Mouse (Mus musculus): ENCODE data around the gene Ndc80. TPM values are rescaled to one million over a fixed set of nuclear protein-coding genes. Genes with fewer than 3 reads are reported as not detected.
"Not testable (repeated sequence)": the region's sequence is repeated elsewhere in the genome, so short reads cannot be mapped to it uniquely, and the experiment has no call there.

Gene Ndc80
- polyA plus RNA-seq (2016; fragmentation: Nextera tagmentation; extraction: Ambion mirVana) = 44.7 and 46.0 TPM in 2 replicates

DNA sequence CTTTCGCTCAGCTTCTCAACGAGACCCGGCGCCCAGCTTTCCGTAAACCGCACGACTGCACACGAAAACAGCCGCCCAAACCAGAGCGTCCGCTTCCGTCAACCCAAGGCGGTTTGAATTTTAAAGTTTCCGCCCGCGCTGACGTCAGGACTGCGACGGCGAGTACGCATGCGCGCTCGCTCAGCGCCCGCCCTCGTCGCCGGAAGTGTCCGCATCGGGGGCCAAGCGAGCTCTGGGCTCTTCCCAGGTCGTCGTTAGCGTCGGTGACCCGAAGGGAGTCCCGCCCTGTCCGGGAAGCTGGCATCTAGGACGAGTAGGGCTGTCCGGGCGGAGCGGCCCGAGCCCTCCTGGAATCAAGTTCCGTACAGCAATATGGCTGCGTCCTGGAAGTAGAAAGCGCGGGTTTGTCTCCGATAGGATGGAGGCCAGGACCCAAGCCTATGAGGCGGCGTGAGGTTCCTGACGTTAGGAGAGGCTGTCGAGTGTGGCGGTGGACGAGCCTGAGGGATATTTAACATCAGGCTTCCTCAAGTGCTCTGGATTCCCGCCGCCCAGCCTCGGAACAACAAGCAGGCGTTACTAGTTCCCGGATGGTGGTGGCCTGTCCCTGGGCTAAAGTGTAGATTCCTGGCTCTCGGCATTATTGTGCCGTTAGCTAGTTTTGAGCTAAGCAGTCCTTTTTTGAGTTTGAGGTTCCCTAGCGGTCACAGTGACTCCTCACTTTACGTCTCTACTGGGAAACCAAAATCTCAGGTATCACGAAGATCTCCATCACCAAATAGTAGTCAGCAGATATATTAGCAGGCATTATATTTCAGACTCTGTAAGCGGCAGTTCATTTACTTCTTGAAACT is at the start of gene Ndc80:
Gene Ndc80, minus strand, starts transcription at position 147 of the 854 bp plus-strand sequence.
- peak within 1 kb of the TSS; percentile 62 for H3K9ac ChIP-seq (replicated peaks)
- peak; percentile 97 for ATAC-seq (ENCODE audit: low FRiP score, low read depth)
- under 1% methylated on average over 66 of the region's 66 CpGs for WGBS
- H3K9me3 ChIP-seq = no peaks in the 10 kb centered on the region
- peaks cover 17% of the 10 kb centered on the region for H3K4me1 ChIP-seq
- H3K27me3 ChIP-seq = no peaks in the 10 kb centered on the region
- H3K4me2 ChIP-seq (replicated peaks) = peak within 1 kb of the TSS; percentile 74
- H3K27ac ChIP-seq (replicated peaks) = peak within 1 kb of the TSS; percentile 96
- H3K4me3 ChIP-seq = peak within 1 kb of the TSS; percentile 69
- H3K36me3 ChIP-seq = peaks cover 11% of the 10 kb centered on the region; the same call in 1 of the 2 replicates

DNA sequence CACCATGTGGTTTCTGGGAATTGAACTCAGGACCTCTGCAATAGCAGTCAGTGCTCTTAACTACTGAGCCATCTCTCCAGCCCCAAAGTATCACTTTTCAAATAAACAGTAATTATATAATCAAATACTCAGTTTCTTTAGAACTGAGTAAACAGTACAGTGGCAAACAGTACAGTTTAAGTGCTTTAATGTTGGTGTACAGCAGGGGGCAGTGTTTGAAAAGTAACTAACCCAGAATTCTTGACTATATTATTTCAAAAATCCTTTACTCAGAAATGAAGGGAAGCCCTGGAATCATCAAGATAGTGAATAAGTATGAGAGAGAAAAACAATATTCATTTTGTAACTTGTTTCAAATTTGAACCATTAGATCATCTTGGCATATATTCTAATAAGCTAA is 35.0 kb upstream of the Ndc80 start:
- no peak overlapping the region for H3K4me2 ChIP-seq (replicated peaks)
- no peak overlapping the region for H3K9ac ChIP-seq (replicated peaks)
- no peak overlapping the region for H3K4me3 ChIP-seq
- H3K9me3 ChIP-seq = no peaks in the 10 kb centered on the region
- no peak for ATAC-seq (ENCODE audit: low FRiP score, low read depth)
- no peaks in the 10 kb centered on the region for H3K27me3 ChIP-seq
- no peak overlapping the region for H3K27ac ChIP-seq (replicated peaks)
- no peaks in the 10 kb centered on the region for H3K4me1 ChIP-seq
- no peaks in the 10 kb centered on the region for H3K36me3 ChIP-seq

- no peaks in the 10 kb centered on the region for H3K36me3 ChIP-seq
- H3K4me1 ChIP-seq = peaks cover 10% of the 10 kb centered on the region
- WGBS = 9% methylated on average over 11 of the region's 11 CpGs
- peaks cover 34% of the 10 kb centered on the region for H3K27me3 ChIP-seq
- ATAC-seq (ENCODE audit: low FRiP score, low read depth) = no peak
- no peak overlapping the region for H3K27ac ChIP-seq (replicated peaks)
- peak overlapping the region; percentile 86; the same call in 1 of the 2 replicates for H3K9ac ChIP-seq (replicated peaks)
- H3K9me3 ChIP-seq = no peaks in the 10 kb centered on the region
- H3K4me3 ChIP-seq = peak overlapping the region; percentile 68
- peak overlapping the region; percentile 98 for H3K4me2 ChIP-seq (replicated peaks)
Observed at GRCm38 (mm10) chr17:71552901-71553300, 26.2 kb upstream of the Ndc80 start.

DNA sequence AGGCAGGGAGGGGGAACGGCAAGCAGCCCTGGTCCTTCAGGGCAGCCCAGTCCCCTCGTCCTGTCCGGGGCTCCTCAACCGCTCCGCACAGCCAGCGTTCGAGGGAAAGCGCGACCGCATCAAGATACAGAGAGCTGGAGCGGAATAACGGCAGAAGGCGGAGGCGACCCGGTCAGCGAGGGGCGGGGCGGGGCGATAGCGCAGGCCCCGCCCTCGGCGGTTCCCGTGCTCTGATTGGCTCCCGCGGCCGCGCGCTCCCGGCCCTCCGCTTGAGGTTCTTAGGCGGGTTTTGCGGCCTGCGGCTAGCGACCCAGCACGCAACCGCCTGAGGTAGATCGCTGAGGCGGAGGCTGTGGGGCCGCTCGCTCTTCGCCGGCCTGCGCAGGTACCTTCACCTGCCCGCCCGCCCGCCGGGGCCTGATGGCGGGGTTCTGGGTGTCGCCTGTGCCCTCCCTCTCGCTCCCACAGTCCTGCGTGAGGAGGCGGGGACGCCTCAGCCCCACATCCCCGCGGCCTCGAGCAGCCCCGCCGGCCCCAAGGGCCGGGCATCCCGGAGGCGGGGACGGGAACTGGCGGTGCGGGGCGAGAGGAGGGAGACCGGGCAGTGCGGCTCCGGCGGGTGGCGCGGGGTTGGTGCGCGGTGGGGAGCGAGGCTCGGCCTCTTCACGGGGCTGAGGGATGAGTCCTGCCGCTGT is 25.2 kb upstream of the Ndc80 start, which contains the start of gene Spdya:
Gene Spdya, plus strand, starts transcription at position 305 of the 695 bp plus-strand sequence.
- H3K9me3 ChIP-seq = no peaks in the 10 kb centered on the region
- ATAC-seq (ENCODE audit: low FRiP score, low read depth) = peak; percentile 97
- under 1% methylated on average over 58 of the region's 78 CpGs for WGBS

GRCm38 (mm10) chr17:71551350-71551749 is 24.7 kb upstream of the Ndc80 start:
- Histone ChIP-seq H3K9me3 (no peaks in the 10 kb centered on the region), H3K9ac (replicated peaks) (peak overlapping the region; percentile 66), H3K27ac (replicated peaks) (no peak overlapping the region), H3K27me3 (peaks cover 34% of the 10 kb centered on the region), H3K36me3 (no peaks in the 10 kb centered on the region), H3K4me2 (replicated peaks) (peak overlapping the region; percentile 98), H3K4me1 (peaks cover 10% of the 10 kb centered on the region), H3K4me3 (peak overlapping the region; percentile 68)
- WGBS = 12% methylated on average over 4 of the region's 6 CpGs
- ATAC-seq (ENCODE audit: low FRiP score, low read depth) = peak; percentile 17; the same call in 1 of the 2 replicates

More for the DNA sequence above, 25.2 kb upstream of the Ndc80 start, which contains the start of gene Spdya:
- Histone ChIP-seq H3K4me2 (replicated peaks) (peak within 1 kb of the TSS; percentile 98), H3K4me1 (peaks cover 10% of the 10 kb centered on the region), H3K27ac (replicated peaks) (peak within 1 kb of the TSS; percentile 55), H3K27me3 (peaks cover 34% of the 10 kb centered on the region), H3K4me3 (peak within 1 kb of the TSS; percentile 68), H3K36me3 (no peaks in the 10 kb centered on the region), H3K9ac (replicated peaks) (peak within 1 kb of the TSS; percentile 86)

DNA sequence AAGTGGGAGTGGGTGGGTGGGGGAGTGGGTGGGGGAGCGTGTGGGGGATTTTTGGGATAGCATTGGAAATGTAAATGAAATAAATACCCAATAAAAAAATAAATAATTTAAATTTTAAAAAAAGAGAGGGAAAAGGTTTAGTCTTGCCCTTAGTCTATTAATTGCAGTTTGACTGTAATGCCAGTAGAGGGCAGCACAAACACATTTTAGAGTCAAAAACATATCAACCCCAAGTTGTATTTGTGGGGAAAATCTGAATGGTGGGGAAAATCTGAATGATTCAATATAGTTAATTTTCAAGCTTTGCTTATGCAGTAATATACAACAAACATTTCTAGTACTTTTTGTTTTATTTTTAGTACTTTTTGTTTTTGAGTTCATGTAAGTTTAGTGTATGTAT is 21.9 kb upstream of the Ndc80 start:
- Histone ChIP-seq H3K4me1 (peaks cover 10% of the 10 kb centered on the region), H3K4me2 (replicated peaks) (no peak overlapping the region), H3K27me3 (peaks cover 28% of the 10 kb centered on the region), H3K27ac (replicated peaks) (no peak overlapping the region), H3K9me3 (no peaks in the 10 kb centered on the region), H3K36me3 (no peaks in the 10 kb centered on the region), H3K9ac (replicated peaks) (no peak overlapping the region), H3K4me3 (no peak overlapping the region)
- 0% methylated on average over 1 of the region's 1 CpGs for WGBS
- no peak for ATAC-seq (ENCODE audit: low FRiP score, low read depth)

GRCm38 (mm10) chr17:71537164-71537563 is 10.5 kb upstream of the Ndc80 start:
- H3K4me2 ChIP-seq (replicated peaks) = no peak overlapping the region
- WGBS = 89% methylated on average over 3 of the region's 3 CpGs

DNA sequence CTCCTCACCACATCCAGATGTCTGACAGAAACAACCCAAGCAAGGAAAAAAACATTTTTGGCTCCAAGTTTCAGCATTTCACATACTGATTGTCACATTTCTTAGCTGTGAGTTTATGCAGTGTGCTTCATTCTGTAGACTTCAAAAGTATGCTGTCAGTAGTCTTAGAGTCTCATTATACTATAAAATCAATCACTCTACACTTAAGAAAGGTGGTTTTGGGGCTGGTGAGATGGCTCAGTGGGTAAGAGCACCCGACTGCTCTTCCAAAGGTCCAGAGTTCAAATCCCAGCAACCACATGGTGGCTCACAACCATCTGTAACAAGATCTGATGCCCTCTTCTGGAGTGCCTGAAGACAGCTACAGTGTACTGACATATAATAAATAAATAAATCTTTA is 8.9 kb upstream of the Ndc80 start:
- not testable (repeated sequence) for H3K9ac ChIP-seq (replicated peaks); H3K27ac ChIP-seq (replicated peaks); H3K9me3 ChIP-seq; H3K4me3 ChIP-seq; H3K4me2 ChIP-seq (replicated peaks); H3K27me3 ChIP-seq; H3K36me3 ChIP-seq; ATAC-seq (ENCODE audit: low FRiP score, low read depth); H3K4me1 ChIP-seq
- 80% methylated on average over 1 of the region's 1 CpGs for WGBS

More at GRCm38 (mm10) chr17:71537164-71537563, 10.5 kb upstream of the Ndc80 start:
- Histone ChIP-seq H3K27me3 (no peaks in the 10 kb centered on the region), H3K27ac (replicated peaks) (no peak overlapping the region), H3K9ac (replicated peaks) (no peak overlapping the region), H3K36me3 (no peaks in the 10 kb centered on the region), H3K9me3 (no peaks in the 10 kb centered on the region), H3K4me3 (no peak overlapping the region), H3K4me1 (no peaks in the 10 kb centered on the region)
- ATAC-seq (ENCODE audit: low FRiP score, low read depth) = no peak

DNA sequence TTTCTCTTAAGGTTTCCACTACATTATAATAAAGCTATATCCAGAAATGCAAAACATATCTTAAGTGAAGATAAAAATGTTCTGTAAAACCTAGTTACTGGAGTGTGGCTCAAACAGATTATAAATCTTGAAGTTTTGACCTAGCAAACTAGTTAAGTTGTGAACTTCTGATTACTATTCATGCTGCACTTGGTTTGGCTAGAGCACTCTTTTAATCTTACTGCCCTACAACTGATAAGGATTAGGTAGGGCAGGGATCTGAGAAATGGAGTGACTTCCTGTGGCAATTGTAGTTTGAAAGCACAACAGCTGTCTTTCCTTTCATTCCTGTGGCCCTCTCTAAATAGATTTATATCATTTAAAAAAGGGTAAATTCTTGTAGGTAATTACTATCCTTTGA is 1.4 kb upstream of the Ndc80 start:
- H3K27me3 ChIP-seq = no peaks in the 10 kb centered on the region
- no peak overlapping the region for H3K9ac ChIP-seq (replicated peaks)
- peaks cover 4% of the 10 kb centered on the region; the same call in 1 of the 2 replicates for H3K36me3 ChIP-seq
- H3K4me3 ChIP-seq = no peak overlapping the region
- no peak overlapping the region for H3K27ac ChIP-seq (replicated peaks)
- peaks cover 17% of the 10 kb centered on the region for H3K4me1 ChIP-seq
- no peaks in the 10 kb centered on the region for H3K9me3 ChIP-seq
- ATAC-seq (ENCODE audit: low FRiP score, low read depth) = no peak
- H3K4me2 ChIP-seq (replicated peaks) = no peak overlapping the region

DNA sequence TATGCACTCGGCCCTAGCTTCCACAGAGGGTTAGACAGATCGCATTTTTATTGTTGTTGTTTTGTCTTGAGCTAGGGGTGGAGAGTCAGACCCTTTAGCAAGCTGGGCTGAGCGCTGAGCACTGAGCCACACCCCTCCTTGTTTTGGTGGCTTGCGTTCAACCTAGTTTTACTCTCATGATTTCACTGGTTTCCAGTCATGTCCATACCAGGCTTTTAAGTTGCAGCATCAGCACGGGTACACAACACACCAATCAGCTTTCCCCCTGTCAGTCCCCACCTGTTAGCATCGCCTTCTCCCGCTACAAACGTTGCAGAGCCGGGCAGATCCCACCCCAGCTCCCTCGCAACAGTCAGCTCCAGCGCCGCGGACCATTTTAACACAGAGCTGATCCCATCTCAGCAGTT is 352 bp downstream of the Ndc80 start:
- Histone ChIP-seq H3K36me3 (peaks cover 14% of the 10 kb centered on the region; the same call in 1 of the 2 replicates), H3K9me3 (no peaks in the 10 kb centered on the region), H3K4me2 (replicated peaks) (peak overlapping the region; percentile 74), H3K9ac (replicated peaks) (peak overlapping the region; percentile 62), H3K27me3 (no peaks in the 10 kb centered on the region), H3K4me3 (peak overlapping the region; percentile 69), H3K27ac (replicated peaks) (peak overlapping the region; percentile 96), H3K4me1 (peaks cover 17% of the 10 kb centered on the region)
- 0% methylated on average over 13 of the region's 13 CpGs for WGBS
- peak; percentile 58; the same call in 1 of the 2 replicates for ATAC-seq (ENCODE audit: low FRiP score, low read depth)

DNA sequence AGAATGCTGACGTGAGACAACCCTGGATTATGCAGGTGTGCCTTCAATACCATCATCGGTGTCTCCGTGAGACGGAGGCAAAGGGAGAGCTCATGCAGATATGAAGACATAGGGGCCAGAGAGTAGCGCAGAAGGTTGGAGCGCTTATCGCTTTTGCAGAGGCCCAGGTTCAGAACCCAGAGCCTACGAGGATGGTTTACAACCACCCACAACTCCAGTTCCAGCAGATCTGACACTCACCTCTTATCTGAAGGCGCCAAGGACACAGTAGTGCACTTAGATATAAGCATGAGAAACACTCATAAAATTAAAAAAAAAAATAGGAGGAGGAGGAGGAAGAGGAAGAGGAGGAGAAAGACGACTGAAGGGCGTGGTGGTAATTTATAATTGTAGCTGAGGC is 16.4 kb downstream of the Ndc80 start:
- H3K36me3 ChIP-seq = peaks cover 78% of the 10 kb centered on the region
- no peak overlapping the region for H3K9ac ChIP-seq (replicated peaks)
- no peak overlapping the region for H3K4me2 ChIP-seq (replicated peaks)
- no peak overlapping the region for H3K4me3 ChIP-seq
- no peaks in the 10 kb centered on the region for H3K4me1 ChIP-seq
- H3K9me3 ChIP-seq = no peaks in the 10 kb centered on the region
- H3K27me3 ChIP-seq = no peaks in the 10 kb centered on the region
- WGBS = 98% methylated on average over 11 of the region's 11 CpGs
- no peak for ATAC-seq (ENCODE audit: low FRiP score, low read depth)
- H3K27ac ChIP-seq (replicated peaks) = no peak overlapping the region

DNA sequence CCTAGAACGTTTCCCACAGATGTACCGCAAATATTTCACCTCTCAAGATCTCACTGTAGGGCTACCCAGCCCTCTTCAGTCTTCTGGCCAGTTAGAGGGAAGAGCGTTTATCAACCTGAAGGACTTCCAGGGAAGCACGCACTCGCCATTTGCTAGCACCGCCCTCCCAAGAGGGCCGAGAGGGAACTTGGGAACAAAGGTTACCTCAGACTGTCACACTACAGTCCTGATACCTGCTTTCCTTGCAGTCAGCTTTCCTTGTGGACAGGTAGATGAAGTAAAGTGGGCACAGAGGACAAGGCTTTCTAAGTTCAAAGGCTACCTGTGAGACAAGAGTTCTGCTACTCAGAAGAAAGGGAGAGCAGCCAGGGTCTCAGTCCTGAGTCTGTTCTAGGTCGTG is 19.8 kb downstream of the Ndc80 start:
- Histone ChIP-seq H3K9me3 (no peaks in the 10 kb centered on the region), H3K36me3 (peaks cover 78% of the 10 kb centered on the region), H3K27me3 (no peaks in the 10 kb centered on the region), H3K4me1 (no peaks in the 10 kb centered on the region), H3K27ac (replicated peaks) (no peak overlapping the region), H3K4me2 (replicated peaks) (no peak overlapping the region), H3K9ac (replicated peaks) (no peak overlapping the region), H3K4me3 (no peak overlapping the region)
- no peak for ATAC-seq (ENCODE audit: low FRiP score, low read depth)
- 92% methylated on average over 8 of the region's 8 CpGs for WGBS
